Mouse (Mus musculus) gonadal fat pad, adult 2 months (tissue): ENCODE results near the gene Vash1. TPM values are rescaled to one million over a fixed set of nuclear protein-coding genes. Genes with fewer than 3 reads are reported as not detected.

ENCODE experiments used
- DNase-seq: peaks from one replicate; pipeline ENCODE4 v3.0.0-alpha.2; 2012; ENCODE audit warnings: low read depth
- polyA plus RNA-seq: library from polyadenylated mRNA; depleted of rRNA; stranded (reverse); fragments of >200 nt; gene quantifications from 2 replicates; pipeline ENCODE4 v1.2.3, GENCODE M21; 2012; rRNA removed

The Vash1 gene
- 3.8 and 5.0 TPM in 2 replicates for polyA plus RNA-seq

DNA sequence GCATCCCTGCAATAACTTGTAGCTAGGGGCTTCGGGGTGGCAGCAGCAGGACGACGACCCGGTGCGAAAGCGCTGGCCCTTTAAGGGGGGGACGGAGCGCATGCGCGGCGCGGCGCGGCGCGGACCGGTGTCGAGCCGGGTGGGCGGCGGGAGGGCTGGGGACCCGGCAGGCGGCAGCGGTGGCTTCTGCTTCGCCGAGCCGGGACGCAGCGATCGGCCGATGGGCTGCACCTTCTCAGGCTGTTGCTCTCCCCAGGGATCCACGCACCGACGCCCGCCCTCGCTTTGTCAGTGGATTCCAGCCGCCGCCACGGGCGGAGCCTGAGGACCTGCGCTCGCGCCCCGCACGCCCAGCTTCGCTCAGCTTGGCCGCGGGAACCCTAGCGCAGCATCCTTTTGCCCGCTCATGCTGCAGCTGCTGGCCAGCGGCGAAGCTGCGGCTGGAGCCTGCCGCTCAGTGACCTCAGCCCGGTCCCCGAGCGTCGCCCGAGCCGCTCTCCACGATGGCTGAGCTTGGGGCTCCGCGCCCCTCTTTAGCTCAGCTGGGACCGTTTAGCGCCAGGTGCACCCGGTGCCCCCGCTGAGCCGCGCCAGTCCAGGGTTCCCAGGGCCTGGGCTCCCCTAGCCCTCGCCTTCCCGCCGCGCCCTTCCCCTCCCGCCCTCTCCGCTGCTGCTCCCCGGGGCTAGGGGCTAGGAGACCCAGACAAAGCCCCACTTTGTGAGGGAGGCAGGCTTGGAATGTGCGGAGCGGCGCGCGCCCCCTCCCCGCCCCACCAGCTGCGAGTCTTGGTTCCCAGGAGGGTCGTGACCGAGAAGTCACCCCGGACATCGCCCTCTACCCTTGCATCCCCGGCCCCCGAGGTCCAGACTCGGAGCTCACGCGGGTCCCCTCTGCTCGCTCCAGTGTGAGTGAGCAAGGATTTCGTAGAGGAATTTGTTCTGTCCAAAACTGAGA is at the start of gene Vash1:
Gene Vash1, plus strand, starts transcription at position 110 of the 955 bp plus-strand sequence.
- no peak for DNase-seq

DNA sequence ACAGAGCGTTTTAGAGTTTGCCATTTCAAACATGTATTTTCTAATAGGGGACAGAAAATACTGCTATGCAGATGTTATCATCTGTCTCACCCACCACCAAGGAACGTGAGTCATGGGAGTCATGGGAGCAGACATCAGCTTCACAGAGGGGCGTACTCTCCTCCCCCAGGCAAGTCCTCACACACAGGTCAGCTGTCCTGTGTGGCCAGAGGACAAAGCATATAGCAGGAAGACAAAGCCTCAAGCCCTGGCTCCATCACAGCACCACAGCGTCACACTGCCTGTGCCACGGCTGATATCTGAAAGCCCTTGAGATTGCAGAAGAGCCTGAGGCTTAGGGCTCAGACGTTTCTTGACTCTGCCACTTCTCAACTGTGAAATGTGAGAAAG is 49.7 kb upstream of the Vash1 start:
- DNase-seq = no peak

DNA sequence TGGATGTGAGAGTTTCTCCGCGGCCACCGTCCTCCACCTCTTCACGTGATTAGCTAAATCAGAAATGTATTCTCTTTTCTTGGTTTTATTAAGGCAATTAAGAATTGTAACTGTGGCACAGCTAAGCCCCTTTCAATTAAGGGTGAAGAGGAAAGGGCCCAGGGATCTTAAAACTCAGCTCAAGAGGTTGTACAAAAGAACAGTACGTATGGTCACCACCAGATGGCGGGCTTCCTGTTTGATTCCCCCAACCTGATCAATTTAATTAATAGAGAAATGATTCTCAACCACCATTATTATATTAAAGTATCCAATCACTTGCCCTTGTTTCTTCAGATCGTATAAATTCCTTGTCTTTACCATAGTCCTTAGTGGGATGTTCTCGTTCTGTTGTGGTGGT is 36.7 kb upstream of the Vash1 start:
- no peak for DNase-seq

DNA sequence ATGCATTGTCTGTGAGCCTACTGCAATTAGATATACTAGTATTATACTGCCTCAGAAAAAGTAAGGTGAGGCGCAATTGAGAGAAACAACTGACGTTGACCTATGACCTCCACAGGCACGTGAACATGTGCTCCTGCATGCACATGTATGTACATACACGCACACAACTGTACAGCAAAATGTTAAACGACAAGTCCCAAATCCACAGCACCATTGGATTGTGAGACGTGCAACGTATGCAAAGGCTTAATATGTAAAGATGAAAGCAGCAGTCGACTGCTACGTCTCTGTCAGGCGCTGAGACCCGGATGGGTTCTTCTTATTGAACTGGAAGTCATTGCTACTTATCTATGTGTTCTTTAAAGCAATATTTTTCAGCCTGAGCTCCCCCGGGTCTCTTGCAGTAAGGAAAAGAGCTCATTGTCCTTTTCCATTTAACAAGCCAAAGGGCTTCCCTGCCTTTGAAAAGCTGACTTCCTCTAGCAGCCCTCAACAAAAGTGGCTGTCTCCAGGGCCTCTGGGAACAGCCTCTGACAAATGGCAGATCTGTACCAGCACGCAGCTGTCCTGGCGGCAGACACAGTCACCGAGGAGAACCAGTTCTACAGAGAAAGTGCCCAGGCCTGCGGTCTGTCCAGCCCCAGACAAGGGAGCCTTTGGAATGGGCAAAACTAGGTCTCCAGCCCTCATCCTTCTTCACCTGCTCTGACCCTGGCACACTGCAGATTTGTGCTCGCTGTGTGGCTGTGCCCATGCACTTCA is 33.8 kb upstream of the Vash1 start:
- DNase-seq = no peak

DNA sequence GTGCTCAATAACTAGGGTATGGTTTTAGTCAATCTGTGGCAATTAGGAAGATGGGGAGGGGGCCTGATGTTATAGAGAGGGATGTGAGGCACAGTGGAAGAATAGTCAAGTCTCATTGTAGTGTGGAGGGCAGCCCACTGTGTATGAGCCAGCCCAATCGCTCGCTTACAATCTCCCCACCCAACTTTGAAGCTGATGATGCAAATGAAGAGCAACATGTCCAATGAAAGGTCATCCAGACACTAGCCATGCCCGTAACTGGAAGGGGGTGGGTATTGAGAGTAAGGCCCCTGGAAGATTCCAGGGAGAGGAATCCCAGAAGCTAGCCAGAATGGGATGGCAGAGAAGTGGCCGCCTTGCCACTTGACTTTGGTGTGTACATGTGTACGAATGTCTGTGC is 33.0 kb upstream of the Vash1 start:
- no peak for DNase-seq

DNA sequence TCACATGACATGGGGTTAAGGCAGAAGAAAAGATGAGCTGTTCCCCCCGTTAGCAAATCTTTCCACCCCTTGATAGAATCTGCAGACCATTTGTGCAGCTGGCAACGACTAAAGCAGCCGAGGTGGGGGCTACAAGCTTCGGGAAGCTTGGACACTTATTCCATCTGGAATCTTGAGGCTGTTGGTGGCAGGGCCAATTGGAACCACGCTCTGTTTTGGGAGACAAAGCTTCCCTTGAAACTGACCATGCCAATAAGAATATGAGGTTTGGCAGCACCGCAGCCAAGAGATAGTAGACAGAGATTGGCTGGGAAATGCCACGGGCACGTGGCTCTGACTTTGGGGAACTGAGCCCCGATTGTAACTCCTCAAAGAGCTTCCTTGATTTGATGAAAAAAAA is 31.7 kb upstream of the Vash1 start:
- DNase-seq = no peak

DNA sequence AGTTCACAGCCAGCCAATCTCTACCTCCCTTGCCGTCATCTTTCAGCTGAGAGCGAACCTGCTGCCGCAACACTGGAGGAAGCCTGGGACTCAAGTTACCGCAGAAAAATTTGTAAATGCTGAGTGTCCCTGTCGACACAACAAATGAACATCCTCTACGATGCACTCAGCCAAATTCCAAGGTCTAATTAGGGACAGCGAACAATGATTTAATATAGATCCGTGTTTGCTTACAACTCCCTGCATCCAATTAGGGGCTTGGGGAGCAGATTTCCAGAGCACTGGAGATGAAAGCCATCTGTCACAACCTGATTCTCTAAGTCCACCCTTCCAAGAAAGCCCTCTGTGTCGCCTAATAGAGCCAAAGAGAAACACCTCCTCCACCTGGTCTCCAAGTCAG is 31.2 kb upstream of the Vash1 start:
- DNase-seq = no peak

DNA sequence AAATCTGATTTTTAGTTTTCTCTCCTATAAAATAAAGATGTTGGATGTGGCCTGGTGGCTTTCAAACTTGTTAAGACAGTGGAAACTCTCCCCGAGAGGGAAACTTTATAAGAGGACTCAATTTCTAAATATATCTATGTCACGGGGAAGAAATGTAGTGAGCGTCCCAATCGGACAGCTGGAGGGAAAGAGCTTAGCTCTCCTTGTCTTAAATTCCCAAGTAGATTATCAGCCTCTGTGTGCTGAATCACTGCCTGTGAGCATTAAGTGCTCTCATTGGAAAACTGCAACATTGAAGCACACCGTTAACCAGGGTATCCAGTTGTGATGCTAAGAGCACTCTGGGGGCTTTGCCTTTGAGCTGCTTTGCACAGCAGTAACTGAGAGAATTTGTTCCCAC is 30.8 kb upstream of the Vash1 start:
- no peak for DNase-seq

DNA sequence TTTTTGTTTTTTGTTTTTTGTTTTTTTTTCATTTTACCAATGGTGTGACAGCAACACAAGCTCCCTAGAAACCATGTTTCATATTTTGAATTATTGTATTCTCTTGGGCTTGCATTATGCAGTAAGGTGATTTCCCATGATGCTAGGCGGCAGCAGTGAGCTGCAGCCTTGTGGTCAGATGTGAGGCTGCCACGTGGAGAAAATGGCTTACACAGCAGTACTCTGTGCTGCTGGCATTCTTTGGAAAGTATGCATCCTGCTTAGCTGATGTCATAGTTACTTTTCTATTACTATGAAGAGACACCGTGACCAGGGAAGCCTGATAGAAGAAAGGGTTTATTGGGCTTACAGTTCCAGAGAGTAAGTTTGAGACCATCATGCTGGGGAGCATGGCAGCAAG is 30.0 kb upstream of the Vash1 start:
- no peak for DNase-seq

DNA sequence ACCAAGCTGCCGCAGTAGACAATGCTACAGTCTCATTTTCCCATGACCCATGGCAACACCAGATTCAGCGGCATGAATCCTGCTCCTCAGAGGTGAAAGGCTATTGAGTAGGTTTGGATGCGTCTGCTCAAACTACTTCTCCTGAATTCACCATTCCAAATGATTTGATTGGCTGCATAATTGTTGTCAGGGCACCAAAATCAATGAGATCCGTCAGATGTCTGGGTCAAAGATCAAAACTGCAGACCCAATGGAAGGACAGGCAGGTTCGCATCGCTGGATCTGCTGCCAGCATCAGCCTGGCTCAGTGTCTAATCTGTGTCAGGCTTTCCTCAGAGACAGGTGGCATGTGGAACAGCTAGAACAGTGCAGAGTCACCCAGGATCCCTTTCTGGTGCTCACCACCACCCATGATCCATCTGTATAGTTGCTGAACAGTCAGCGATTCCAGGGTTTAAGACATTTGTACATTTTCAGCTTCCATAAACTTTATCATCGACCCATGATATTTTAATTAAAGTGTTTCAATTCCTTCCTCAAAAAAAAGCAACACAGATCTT is 27.1 kb upstream of the Vash1 start:
- no peak for DNase-seq

DNA sequence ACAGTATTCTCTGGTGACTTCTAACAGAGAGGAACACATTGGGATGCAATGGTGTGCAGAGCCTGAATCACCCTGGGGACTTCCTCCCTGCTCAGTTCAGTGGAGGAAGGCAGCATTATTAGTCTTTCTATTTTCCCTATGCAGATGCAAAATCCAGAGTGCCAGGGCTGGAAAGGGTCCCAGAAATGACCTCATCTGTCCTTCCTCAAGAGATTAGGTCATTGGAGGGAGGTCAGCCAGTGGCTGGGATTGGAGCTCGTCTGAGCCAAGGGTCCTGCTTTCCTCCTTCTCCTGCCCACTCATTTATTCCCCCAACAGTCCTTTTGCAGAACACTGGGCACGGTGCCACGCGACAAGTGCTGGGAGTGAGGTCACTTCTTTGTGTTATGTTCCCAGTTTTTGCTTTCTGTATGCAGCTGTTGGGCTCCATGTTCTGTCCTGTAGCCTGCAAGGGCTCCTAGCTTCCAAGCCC is 25.9 kb upstream of the Vash1 start:
- no peak for DNase-seq

DNA sequence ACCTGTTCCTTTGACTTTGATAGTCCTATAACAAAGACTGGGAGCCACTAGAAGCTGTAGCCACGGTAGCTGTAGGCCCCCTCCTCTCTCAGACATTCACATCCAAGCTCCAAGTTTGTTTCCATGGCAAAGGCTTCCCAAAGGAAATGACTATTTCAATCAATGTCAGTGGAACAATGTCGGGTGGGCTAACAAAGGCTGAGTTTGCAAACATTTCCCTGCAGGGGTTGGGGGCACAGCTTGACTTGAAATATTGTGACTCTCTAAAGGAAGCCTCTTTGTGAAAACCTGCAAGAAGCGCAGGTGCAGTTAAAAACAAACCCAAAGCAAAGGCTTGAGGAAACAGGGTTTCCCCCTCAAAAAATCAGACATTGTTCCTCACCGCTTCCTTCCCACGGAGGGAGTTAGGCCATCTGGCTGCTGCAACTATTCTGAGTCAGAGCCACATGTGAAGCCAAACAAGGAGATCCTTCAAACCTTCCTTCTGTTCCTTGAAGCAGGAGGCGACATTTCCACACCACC is 19.0 kb upstream of the Vash1 start:
- DNase-seq = no peak

DNA sequence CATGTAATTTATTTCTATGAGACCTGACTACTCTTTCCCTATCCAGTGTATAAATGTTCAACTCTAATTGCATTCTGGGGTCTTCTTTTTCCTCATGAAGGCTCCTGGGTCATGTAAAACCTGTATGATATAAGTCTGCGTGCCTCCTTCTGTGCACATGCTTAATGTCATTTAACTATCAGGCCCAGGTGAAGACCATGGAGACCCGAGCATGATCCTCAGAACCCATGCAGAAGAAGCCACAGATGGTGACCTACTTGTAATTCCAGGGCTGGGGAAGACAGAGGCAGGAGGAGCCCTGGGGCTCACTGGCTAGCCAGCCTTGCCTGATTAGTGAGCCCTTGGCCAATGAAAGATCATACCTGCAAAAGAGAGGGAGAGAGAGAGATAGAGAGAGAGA is 18.0 kb upstream of the Vash1 start:
- DNase-seq = no peak

DNA sequence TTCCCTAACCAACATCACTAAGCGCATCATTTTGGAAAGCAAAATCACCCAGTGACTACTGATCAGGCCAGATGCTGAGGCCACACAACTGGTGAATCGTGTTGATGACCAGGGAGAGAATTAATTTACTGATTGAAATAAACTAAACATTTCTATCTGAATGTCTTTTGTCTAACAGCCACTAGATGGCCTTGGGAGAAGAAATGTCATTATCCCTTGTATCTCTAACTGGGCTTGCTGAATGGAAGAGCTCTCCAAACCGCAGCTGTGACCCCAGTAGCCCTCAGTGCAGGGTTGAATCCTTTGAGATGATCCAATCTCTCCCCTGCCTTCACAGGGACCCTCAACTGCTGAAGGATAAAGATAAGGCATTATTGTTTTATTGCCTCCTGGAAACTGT is 12.8 kb upstream of the Vash1 start:
- no peak for DNase-seq

DNA sequence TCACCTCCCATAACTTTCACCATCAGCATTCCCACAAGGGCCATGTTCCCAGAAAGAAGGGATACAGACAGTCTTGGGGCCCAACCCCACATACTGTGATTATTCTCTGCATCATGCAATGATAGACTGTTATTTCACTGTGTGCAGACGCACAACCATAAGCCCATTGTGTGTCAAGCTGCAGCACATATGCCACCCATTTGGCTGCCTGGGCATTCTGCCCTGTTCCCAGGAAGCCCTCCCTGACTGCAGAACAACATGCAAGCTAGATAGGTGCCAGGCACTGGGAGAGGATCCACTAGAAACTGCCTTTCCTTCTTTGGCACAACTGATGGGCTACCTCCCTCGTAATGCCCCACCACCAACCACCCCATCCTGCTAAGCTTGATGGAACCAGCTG is 10.1 kb upstream of the Vash1 start:
- no peak for DNase-seq

DNA sequence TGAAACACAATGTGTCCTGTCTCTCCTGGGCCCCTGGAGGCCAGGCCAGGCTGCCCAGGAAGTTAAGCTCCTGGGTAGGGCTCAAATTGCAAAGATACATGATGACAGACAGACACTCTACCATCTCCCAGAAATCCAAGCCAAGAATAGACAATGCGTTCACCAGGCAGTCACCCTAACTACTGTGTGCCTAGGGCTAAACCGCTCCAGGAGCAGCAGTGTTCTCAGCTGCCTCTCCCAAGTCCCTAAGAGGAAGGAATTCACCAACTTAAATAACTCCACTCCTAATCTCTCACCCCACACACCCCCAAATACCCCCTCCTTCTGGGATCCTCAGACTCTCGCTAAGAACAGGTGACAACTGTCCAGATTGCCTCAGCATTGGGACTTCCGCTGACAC is 6.4 kb upstream of the Vash1 start:
- no peak for DNase-seq

DNA sequence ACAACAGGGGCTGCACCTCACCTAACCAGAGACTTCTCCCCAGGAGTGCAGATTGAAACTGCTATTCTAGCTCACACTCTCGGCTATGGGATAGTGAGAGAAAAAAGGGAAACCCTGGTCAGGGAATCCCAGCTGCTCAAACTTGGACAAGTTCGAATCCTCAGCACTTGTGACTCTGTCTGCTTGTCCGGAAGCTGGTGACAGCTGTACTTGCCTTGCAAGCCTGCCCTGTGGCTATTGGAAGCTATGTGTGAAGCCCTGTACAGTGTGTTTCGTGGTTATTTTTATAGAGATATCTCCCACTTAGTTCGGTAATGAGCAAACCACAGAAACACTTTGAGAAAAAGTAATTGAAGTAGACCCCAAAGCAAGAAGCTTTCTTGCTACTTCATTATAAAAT is 6.0 kb upstream of the Vash1 start:
- no peak for DNase-seq

DNA sequence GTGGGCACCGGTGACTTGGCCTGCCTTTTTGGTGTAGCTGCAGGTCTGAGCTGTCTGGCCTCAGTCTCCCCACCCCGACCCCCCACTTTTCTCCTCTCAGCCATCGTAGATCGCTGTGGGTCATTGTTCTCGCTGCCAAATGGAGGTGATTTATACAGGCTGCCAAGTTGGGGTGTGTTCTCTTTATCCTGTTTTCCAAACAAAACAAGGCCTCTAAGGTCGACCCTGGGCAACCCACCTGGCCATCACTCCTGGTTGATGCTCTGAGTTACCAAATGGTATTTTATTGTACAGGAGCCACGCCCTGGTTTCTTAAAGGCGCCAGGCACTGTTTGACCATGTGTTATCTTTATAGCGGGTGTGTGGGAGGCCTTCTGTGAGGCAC is 1.0 kb downstream of the Vash1 start:
- DNase-seq = no peak

DNA sequence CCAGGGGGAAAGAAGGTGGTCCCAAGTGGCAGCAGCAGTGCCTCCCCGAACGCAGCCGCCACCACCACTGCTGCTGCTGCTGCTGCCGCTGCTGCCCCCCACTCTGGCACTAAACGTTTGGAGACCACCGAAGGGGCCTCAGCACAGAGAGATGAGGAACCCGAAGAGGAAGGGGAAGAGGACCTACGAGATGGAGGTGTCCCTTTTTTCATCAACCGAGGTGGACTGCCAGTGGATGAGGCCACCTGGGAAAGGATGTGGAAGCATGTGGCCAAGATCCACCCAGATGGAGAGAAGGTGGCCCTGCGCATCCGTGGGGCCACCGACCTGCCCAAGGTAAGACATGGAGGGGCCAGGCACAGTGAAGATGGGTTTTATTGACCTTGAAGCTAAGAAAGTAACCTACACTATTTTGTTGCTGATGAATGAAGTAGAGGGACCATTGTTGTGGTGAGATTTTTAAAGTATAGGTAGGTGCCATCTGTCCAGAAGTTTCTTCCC is 1.5 kb downstream of the Vash1 start:
- no peak for DNase-seq

DNA sequence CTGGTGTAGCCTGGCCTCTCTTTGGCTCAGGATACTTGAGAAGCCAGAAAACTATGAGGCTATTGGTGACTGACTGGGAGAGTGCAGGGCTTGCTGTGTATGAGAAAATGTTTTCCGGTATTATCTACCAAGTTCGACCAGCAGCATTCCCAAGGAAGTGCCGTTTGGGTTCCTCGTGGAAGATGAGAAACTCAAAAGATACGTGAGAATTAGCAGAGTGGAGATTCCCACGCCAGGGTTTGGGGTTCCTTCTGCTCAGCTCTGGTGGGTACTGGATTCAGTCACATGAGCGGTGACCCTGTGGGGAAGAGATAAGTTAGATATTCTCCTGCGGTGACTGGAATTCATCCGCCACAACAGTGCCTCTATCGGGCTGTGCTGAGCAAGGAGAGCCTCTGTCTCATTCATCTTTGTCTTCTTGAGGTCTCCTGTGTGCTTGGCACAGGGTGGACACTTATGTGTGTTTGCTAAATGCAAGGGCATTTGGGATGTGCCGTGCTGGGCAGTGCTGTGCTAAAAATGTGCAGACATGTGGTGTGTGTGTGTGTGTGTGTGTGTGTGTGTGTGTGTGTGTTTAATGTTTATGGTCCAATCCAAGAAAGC is 2.2 kb downstream of the Vash1 start:
- DNase-seq = no peak

DNA sequence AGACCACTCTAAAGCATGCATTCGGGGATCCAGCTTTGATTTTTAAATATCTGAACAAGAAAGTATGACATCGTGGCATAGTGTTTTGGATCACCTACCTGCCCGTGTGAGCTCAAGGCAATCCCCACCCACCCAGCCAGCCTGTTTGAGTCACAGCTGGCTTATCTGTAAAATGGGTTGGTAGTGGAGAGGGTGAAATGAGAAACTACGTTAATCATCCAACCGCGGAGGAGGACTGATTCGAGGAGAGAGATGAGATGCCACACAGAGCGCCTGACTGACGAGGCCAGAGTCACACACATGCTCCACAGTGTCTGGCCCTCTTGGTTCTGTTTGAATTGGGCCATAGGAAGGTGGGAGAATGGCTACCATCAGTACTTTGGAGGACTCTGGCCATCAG is 3.1 kb downstream of the Vash1 start:
- DNase-seq = no peak

DNA sequence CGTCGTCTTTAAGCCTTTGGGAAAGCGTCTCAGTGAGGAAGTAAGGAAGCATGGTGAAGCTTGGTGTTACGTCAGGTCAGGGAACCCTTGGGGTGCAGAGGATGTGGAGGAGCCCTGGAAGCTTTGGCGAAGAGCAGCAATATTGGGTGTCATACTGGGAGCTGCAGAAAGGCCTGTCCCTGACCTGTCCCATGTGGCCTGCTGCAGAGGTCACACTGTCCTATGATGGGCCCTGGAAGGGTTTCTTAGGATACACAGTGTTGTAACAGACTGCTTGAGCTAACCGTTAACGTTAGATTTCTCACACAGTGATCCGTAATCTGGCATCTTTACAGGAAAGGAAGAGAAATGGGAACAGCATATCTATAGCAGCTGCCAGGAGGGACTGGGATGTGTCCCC is 3.7 kb downstream of the Vash1 start:
- DNase-seq = no peak
